Mouse (Mus musculus): Measurements from ENCODE around the gene Foxl2.

The Foxl2 gene

GRCm38 (mm10) chr9:98961591-98962477 lies 6.7 kb downstream of the Foxl2 start:
- no peak for DNase-seq (ENCODE audit: low spot score in 2 of 2)

- DNase-seq (ENCODE audit: low spot score in 2 of 2): no peak
Measured at GRCm38 (mm10) chr9:98962478-98963142, 7.5 kb downstream of the Foxl2 start.

DNA sequence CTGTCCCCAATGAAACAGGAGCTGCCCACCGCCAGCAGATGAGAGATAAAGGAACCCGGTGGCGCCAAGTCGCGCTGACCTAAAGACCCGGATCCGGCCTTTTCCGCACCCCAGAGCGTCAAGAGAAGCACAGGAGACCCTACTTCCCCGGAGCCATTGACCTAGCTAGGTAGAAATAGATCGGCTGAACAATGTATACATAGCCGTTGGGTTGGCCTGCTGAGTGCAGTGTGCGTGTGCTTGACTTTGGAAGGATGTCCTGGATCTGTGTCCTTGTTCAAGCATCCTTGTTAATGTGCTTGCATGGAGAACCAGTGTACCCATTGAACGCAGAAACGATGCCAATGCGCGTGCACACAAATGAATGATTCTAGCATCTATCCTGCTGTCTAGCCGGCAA lies 8.6 kb downstream of the Foxl2 start:
- DNase-seq (ENCODE audit: low spot score in 2 of 2): no peak

DNA sequence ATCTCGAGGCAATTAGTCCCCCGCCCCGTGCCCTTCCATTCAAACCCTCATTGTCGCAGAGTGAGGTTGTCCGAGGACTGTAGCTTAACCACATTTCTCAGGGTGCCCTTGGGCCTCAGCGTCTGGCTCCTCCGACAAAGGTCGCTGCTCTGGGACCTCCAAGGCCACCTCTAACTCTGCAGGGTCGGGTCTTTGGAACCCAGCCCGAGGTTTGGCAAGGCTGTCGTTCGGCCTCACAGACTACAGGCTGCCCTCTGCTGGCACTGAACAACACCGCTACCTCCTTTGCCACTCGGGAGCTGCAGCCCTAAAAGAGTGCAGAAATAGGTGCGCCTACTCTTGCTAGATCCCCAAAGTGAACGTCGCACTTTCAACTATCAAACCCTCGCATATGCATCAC lies 10.0 kb downstream of the Foxl2 start:
- peak in 1 of 2 experiments; percentile 21 for DNase-seq (ENCODE audit: low spot score in 2 of 2)

DNA sequence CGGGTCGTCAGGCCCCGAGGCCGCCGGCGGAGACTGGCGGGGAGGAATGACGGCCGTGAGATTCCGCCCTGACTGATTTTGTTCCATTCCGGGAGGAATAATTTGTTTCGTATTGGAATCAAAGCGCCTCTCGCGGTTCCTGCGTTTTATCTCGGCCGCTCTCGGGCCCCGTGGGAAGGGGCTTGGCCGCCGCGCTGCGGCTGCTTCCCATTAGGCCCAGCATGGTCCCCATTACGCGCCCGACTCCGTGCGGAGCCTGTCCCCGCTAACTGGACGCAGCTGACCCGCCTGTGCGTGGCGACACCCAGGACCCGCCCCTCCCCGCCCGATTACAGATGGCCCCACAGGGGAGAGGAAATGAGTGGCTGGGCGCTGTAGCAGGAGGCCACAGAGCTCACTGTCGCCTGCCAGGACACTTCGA lies 18.0 kb downstream of the Foxl2 start:
- no peak for DNase-seq (ENCODE audit: low spot score in 2 of 2)

DNA sequence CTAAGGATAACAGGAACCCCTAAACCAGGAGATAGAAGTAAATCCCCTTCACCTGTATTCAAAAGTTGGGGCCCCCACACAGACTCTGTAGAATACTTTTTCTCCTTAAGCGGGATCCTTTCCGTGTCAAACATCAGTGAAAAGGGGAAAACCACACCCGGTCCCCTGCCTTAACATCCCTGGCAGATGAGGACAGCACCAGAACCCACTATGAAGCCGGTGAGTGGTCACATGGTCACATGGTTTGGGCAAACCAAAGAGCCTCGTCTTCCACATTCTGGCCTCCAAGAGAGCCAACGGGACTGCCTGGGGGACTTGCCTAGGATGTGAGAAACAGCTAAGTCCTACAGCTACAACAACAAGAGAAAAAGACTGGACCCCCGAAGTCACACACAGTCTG lies 18.5 kb downstream of the Foxl2 start:
- no peak for DNase-seq (ENCODE audit: low spot score in 2 of 2)

DNA sequence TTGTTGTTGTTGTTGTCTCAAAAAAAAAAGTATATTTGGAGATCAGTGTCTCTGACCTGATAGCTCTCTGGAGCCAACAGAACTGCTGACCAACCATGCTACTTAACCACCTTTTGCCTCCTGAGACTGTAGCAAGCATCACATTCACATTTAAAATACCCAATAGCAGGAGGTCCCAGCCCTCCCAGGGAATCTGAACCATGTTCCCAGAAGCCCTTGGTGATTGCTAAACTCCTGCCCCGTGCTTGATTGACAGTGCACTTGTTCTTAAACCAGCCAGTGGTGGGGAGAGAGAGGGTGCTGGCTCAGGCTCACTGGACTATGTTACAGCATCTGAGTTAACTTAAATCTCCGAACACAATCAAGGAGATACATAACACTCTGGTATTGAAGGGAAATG lies 19.8 kb downstream of the Foxl2 start:
- no peak for DNase-seq (ENCODE audit: low spot score in 2 of 2)

DNA sequence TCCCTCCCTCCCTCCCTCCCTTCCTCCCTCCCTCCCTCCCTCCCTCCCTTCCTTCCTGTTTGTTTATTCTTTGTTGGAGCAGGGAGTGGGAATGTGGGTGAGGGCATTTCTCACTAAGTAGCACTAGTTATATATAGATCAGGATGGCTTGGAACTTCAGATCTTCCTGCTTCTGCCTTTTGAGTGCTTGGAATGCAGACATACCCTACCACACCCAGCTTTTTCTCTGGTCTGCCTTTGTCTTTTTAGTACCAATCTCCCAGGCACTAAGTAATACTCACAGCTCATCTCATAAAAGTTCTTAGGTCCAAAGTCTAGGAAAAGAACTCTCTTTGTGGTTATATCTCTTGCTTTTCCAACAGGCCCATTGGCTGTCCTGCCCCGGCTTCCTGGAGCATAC lies 21.0 kb downstream of the Foxl2 start:
- no peak for DNase-seq (ENCODE audit: low spot score in 2 of 2)

DNA sequence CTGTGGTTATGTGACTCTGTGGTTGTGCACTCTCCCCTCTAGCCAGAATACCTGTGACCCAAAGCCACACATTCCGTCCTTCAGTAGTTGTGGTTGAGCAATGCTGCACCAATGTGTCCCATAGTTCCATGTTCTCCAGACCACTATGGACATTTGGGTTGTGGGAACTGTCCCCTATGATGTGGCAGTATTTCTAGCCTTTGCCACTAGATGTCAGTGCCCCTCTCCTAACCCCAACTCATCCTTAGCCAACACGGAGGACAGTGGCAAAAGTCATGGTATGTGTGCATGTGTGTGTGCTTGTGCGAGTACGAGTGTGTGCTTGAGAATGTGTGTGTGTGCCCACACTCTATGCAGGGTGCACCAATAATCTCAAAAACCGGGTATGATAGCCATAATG lies 21.4 kb downstream of the Foxl2 start:
- DNase-seq (ENCODE audit: low spot score in 2 of 2): no peak

DNA sequence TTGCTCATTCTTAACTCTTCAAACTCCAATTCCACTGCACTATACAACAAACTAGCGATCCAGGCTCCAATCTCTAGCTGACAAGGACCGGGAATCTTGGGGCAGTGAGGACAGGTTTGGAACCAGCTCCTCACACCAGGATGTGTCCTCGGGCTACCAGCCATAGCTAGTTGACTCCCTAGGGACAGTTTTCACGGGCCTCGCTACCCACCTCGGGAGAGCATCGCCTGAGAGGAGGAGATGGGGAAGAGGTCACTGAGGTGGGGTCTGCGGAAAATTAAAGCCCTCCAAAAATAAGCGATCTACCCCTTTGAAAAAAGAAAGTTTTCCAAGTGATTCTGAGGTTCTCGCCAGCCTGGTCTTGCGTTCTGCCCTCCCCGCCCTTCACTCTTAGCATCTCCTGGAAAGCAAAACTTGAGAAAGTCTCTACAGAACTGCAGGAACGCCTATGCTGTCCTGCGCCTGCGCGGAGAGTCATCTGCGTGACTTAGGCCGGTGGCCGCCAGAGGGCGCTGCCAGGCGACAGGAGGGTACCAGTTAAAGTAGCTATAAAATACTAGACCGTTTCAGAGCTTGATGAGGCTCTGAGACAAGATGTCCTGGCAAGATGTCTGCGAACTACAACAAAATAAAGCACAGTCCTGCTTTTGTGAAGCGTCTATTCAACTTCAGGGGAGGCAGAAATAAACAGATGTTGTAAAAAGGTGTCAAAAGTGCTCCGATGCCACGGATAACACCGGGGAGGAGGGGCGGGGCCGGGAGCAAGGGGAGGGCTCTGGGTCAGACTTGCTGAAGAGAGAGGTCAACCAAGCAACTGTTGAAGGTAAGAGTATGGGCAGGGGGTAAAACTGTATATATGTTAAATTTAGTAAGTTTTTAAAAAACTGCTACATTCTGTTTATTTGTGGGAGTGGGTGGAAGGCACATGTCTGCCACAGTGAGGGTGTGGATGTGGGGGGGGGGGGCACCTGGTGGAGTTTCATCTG lies 24.6 kb downstream of the Foxl2 start:
- DNase-seq (ENCODE audit: low spot score in 2 of 2): peak; percentile 73 to 84

DNA sequence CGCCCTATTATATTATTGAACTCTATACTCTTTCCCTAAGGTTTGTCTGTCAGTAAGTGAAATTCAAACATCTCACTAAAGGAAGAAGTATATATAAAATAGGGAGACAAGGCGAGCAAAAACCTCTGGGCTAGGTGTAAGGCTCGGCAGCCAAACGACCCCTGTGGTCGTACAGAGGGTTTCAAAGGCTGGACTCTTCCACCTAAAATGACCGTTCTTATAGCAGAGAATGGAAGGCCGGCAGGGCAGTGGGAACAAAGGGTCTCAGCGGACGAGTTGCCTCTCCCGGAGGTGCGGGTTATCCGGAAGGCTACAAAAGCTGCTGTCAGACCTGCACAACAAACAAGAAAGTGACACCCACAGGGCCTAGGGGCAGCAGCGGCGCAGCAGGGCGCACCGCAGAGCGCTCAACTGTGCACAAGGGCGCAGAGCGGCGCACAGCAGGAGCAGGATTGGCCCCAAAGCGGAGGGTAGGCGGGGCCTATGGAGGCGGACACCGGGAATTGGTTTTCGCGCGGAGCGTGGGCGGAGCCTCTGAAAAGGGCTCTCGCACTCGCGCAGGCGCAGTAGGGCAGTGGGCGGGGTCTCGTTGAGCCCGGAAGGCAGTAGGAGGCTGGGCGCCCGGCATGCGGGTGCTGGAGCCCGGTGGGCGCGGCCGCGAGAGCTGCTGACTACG lies 30.9 kb downstream of the Foxl2 start, which contains the start of gene Faim:
Faim (plus strand) TSS at position 574 of the 676 bp plus-strand sequence.
- peak; percentile 100 for DNase-seq (ENCODE audit: low spot score in 2 of 2)

- DNase-seq (ENCODE audit: low spot score in 2 of 2): no peak
Measured at GRCm38 (mm10) chr9:98986476-98987096, 31.5 kb downstream of the Foxl2 start.

- DNase-seq (ENCODE audit: low spot score in 2 of 2): no peak
Measured at GRCm38 (mm10) chr9:98987131-98987530, 32.0 kb downstream of the Foxl2 start.

- DNase-seq (ENCODE audit: low spot score in 2 of 2): no peak
Measured at GRCm38 (mm10) chr9:98994103-98994502, 39.0 kb downstream of the Foxl2 start.

DNA sequence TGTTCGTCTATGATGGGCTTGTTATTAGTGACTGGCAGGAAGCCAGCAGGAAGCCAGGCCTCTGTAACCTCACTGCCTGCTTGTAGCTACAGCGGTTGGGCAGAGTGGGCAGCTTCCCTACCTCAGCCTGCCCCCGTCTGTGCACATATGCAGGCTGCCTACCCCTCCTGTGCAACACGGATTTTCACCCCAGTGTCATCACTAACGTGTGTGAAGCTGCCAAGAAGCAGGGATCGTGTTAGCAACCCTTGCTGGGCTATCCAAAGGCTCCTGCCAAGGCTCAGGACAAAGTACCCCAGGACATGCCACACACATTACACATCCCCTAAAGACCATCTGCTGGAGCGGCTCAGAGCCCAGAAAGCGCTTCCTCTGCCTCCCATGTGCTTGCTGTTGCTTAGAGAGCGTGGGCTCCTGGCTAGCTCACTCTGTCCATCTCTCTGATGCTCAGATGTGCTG lies 44.8 kb downstream of the Foxl2 start:
- peak in 1 of 2 experiments; percentile 9 for DNase-seq (ENCODE audit: low spot score in 2 of 2)

DNA sequence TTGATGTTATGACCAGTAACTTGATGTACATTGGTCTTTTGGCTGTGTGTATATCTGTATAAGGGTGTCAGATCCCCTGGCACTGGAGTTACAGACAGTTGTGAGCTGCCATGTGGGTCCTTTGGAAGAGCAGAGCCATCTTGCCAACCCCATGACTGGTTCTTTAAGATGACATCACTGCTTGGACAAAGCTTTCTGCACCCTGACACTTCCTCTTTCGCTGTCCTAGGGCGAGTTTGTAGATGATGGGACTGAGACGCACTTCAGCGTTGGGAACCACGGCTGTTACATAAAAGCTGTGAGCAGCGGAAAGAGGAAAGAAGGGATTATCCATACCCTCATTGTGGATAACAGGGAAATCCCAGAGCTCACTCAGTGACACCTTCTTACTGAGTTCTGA lies 46.2 kb downstream of the Foxl2 start:
- no peak for DNase-seq (ENCODE audit: low spot score in 2 of 2)
